Mouse (Mus musculus) lung, postnatal 4 days (tissue): ENCODE results near the gene Raph1.
A peak's percentile ranks its signal among the peaks of the same experiment; 100 is the strongest.

Source experiments
- DNase-seq, 2 experiments: peaks; one replicate each; pipeline ENCODE4 v3.0.0; 2021

Gene Raph1

GRCm38 (mm10) chr1:60566631-60567311, at the start of gene Raph1:
TSS of gene Raph1 (minus strand) at chr1:60567104.
- DNase-seq = peak; percentile 89 to 97

GRCm38 (mm10) chr1:60615703-60616102, 48.8 kb upstream of the Raph1 start:
- DNase-seq = no peak

GRCm38 (mm10) chr1:60614902-60615301, 48.0 kb upstream of the Raph1 start:
- DNase-seq = no peak

GRCm38 (mm10) chr1:60611968-60612367, 45.1 kb upstream of the Raph1 start:
- peak in 1 of 2 experiments; percentile 27 for DNase-seq

DNA sequence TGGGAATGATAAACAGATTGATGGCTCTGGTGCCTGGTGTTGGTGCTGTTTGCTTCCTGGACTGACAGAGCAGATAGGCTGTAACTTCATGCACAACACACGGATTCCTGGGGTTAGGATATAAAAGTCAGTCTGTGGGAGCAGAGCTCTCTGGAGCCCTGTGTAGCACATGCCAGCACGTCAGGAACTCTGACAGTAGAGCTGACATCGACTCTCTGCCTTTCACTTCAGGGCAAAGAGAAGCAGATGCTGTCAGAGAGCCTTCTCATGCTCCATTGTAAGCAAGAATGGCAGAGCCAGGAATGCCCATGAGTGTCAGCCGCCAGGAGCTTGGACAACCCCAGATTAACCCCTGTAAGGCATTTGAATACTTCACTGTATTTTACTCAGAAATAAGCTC, 43.7 kb upstream of the Raph1 start:
- DNase-seq = no peak

DNA sequence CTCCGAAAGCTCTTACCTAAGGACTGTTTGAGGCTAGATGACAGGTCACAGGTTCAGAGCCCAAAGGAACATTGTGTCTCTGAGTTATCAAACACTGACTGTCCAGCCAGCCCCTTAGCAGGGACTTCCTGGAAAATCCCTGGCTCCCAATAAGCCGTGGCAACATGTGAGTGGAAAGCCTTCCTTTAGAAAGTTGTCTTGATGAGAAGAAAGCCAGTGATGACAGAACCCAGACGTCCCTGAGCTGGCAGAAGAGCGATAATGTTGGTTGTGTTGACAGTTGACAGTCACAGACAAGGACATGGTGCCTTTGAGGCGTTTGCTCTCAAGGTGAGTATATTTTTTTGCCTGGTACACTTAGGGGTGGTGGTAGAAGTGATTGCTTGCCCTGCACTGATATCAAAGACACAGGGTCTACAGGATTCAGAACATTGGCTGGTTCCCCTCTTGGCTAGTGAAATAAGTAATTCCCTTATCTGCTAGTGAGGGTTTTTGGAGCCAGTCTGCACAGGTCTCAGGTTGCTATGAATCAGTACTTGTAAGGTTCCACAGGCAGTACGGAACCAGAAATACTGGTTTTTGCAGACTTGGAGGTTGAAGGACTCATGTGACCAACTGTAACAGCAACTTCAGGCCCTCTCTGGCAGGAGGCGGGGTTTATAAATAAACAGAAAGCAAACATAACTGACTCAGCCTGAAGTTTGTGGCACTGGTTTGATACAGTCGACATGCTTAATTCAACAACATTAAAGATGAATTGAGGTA, 42.3 kb upstream of the Raph1 start:
- DNase-seq = peak; percentile 54 to 56

DNA sequence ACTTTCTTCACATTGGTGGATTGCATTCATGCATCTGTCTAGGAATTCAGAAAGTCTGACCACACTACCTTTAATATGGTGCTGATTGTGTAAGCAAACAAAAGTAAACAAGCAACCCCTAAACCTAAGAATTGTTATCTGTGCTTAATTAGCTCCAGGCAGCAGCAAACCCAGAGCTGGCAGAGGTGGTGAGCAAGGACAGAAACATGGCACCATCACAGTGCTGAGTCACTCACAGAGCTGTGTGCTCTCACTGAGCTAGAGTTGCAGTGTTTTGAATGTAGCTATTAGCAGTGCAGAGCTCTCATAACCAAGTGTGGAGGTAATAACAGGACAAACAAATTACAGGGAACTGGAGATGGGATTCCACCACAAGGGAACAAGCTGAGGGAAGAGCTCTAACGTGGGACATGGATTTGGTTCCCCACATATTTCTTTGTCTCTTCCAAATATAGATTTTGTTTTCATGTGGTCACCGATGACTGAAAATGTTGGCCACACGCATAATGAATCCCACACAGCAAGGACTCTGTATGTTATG, 37.6 kb upstream of the Raph1 start:
- DNase-seq = no peak

DNA sequence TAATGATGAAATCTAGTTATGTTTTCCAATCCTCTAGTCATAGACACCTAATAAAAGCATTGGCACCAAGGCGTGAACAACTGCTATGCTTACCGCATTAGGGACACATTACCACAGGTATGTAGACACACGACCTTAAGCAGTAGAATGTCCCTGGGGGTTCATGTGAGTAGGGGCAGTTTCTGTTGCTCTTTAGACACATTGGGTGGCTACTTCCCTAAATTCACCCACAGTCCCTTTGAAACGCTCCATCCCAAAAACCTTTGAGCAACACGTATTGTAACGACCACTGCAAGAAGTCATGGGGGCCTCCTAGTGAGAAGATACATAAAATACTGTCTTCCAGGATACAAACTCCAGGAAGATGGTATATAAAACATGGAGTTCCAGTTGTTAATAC, 33.8 kb upstream of the Raph1 start:
- no peak for DNase-seq

DNA sequence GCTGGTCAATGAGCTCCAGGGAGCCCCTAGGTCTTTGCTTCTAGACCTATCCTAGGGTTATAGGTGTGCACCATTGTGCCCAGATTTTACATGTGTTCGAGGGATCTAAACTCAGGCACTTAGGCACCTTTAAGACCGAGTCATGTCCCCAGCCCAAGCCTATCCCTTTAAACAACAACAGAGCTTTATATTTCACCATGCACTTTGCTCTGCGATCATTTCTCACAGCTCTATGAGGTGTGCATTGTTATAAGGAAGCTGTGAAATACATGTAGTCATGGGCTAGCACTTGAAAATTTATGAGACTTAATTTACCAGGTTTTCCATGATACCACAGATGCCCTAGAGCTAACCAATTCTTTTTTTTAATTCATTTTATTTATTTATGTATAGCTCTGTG, 33.0 kb upstream of the Raph1 start:
- DNase-seq = no peak

GRCm38 (mm10) chr1:60599013-60599701, 32.3 kb upstream of the Raph1 start:
- DNase-seq = peak; percentile 50 to 57

GRCm38 (mm10) chr1:60596386-60597320, 29.7 kb upstream of the Raph1 start:
- no peak for DNase-seq

DNA sequence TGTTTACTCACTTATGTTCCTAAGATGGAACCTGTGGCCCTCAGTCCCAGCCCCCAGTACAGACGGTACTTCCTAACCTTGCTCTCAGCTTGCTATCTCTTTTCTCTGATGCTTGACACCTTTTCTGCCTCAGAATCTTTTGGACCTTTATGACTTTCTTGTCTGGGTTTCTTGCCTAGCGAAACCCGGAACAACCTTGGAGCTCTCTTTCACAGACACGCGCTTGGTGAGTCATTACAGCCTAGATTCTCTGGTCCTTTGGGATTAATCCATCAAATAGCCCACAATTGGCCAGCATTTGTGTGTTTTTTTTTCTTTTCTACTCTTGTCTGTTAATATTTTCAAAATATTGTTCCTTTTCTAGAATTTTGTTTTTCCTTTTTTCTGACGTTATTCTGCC, 26.2 kb upstream of the Raph1 start:
- DNase-seq = no peak

GRCm38 (mm10) chr1:60588887-60589629, 22.2 kb upstream of the Raph1 start:
- peak in 1 of 2 experiments; percentile 42 for DNase-seq

GRCm38 (mm10) chr1:60580990-60581389, 14.1 kb upstream of the Raph1 start:
- DNase-seq = no peak

- no peak for DNase-seq
These were observed 13.0 kb upstream of the Raph1 start for GRCm38 (mm10) chr1:60579886-60580285.

DNA sequence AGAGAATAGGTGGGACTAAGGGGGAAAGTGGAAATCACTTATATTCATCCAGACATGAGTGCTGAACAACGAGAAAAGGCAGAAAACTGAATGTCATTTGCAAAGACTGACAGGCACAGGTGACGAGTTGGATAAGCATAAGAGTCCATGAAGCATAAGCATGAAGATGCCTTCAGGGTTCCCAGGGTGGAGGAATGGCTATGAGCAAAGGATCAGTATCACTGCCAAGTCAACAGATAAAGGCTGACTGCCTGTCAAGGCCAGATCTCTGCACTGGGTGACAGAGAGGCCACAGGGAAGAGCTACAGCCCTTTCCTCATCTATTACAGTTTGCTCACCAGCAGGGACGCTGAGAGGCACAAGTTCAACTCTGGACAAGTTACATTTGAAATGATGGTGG, 5.8 kb upstream of the Raph1 start:
- no peak for DNase-seq

DNA sequence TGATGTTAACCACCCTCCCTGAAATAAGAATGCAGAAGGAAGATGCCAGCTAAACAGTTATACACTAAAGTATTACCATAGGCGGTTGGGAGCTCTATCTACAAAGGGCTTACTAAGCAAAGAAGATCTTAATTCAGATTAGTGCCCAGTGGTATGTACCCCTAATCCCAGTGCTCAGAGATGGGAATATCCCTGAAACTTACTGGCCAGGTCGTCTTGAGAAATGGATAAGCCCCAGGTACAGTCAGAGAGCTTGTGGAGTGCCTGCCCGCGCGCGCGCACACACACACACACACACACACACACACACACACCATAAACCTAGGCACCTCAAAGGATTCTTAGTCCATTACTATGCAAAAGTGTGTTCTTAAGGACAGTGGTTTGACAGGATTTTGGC, 2.8 kb upstream of the Raph1 start:
- no peak for DNase-seq

- no peak for DNase-seq
These were observed 2.3 kb upstream of the Raph1 start for GRCm38 (mm10) chr1:60569210-60569609.

GRCm38 (mm10) chr1:60567321-60567720, 417 bp upstream of the Raph1 start:
- DNase-seq = no peak

GRCm38 (mm10) chr1:60565931-60566630, 823 bp downstream of the Raph1 start:
- DNase-seq = no peak
